Comparison of ENCODE assay signal across 10 mouse cellular contexts in genomic region chr3:86758727-86759126, GRCm38 (mm10).
A peak's percentile ranks its signal among the peaks of the same experiment; 100 is the strongest.
DNase-seq lines count a peak whose midpoint lies in the region; ATAC-seq lines count a peak whose summit lies in the region.
"Had no signal": no experiment of that assay in that cellular context is flagged by ENCODE, and none has a peak within 500 bp of the region (broad histone marks: within the 10 kb centered on the region; RNA-seq: fewer than 3 reads in every experiment).

No protein-coding gene starts in this region.

- intact Hi-C loops in left cerebral cortex, postnatal 4 days (cut with DNase I) = loop anchor here (10.0 kb wide), 1 partner anchor 494 kb away; no protein-coding TSS in a partner anchor

- peaks cover 44% of the 10 kb centered on the region for H3K4me1 ChIP-seq in midbrain, embryonic 10.5 days
- H3K4me1 ChIP-seq in midbrain, embryonic 15.5 days = 0 out of 2 replicates have a peak, but pooled peaks cover 2% of the 10 kb centered on the region
- H3K4me1 ChIP-seq in embryonic facial prominence, embryonic 14.5 days (ENCODE audit: control insufficient read depth, insufficient read depth, low read length) = peaks cover 17% of the 10 kb centered on the region
- peaks cover 80% of the 10 kb centered on the region for H3K4me1 ChIP-seq in limb, embryonic 10.5 days

- H3K9me3 ChIP-seq in midbrain, embryonic 10.5 days (replicated peaks) = no peaks in the 10 kb centered on the region
- no peaks in the 10 kb centered on the region for H3K9me3 ChIP-seq in midbrain, embryonic 15.5 days
- no peaks in the 10 kb centered on the region for H3K9me3 ChIP-seq in embryonic facial prominence, embryonic 14.5 days (ENCODE audit: control insufficient read depth, low read length)
- H3K9me3 ChIP-seq in limb, embryonic 10.5 days (replicated peaks) = no peaks in the 10 kb centered on the region
- H3K9me3 ChIP-seq: forebrain, embryonic 10.5 days had no signal

- 0 out of 2 replicates have a peak, but pooled peaks cover 3% of the 10 kb centered on the region for H3K36me3 ChIP-seq in midbrain, embryonic 10.5 days
- H3K36me3 ChIP-seq in midbrain, embryonic 15.5 days (replicated peaks) = no peaks in the 10 kb centered on the region
- H3K36me3 ChIP-seq in embryonic facial prominence, embryonic 14.5 days (ENCODE audit: control insufficient read depth, insufficient read depth, low read length) = no peaks in the 10 kb centered on the region
- peaks cover 2% of the 10 kb centered on the region; the same call in 1 of the 2 replicates for H3K36me3 ChIP-seq in limb, embryonic 10.5 days
- H3K36me3 ChIP-seq: forebrain, embryonic 10.5 days had no signal

- no peak overlapping the region for H3K4me2 ChIP-seq in midbrain, embryonic 15.5 days
- peak overlapping the region; percentile 49 for H3K4me2 ChIP-seq in embryonic facial prominence, embryonic 14.5 days (ENCODE audit: low read depth, low read length)

- no peak for DNase-seq in midbrain, embryonic 10.5 days (ENCODE audit: low spot score)
- no peak for DNase-seq in embryonic facial prominence, embryonic 14.5 days (ENCODE audit: low spot score)
- DNase-seq in limb, embryonic 10.5 days (ENCODE audit: low spot score) = no peak
- DNase-seq in retina, postnatal 1 day = peak; percentile 51
- DNase-seq in kidney, postnatal 4 days = no peak
- no peak for DNase-seq in left cerebral cortex, postnatal 4 days
- DNase-seq: lung, postnatal 36 days; right cerebral cortex, postnatal 14 days had no signal

- WGBS in midbrain, embryonic 10.5 days = 78% methylated on average over 6 of the region's 6 CpGs
- WGBS in midbrain, embryonic 15.5 days = 63% methylated on average over 6 of the region's 6 CpGs
- 52% methylated on average over 6 of the region's 6 CpGs for WGBS in embryonic facial prominence, embryonic 14.5 days
- WGBS in limb, embryonic 10.5 days = 75% methylated on average over 6 of the region's 6 CpGs

- no peak overlapping the region for H3K9ac ChIP-seq in midbrain, embryonic 15.5 days
- peak overlapping the region; percentile 58 for H3K9ac ChIP-seq in embryonic facial prominence, embryonic 14.5 days (ENCODE audit: low read depth, low read length)

- H3K4me3 ChIP-seq in midbrain, embryonic 10.5 days = peak overlapping the region; percentile 33
- H3K4me3 ChIP-seq in midbrain, embryonic 15.5 days = no peak overlapping the region
- peak overlapping the region; percentile 26; the same call in 1 of the 2 replicates for H3K4me3 ChIP-seq in embryonic facial prominence, embryonic 14.5 days (ENCODE audit: low read depth, low read length)
- H3K4me3 ChIP-seq in limb, embryonic 10.5 days = no peak overlapping the region
- H3K4me3 ChIP-seq: forebrain, embryonic 10.5 days had no signal

- no peak for ATAC-seq in midbrain, embryonic 15.5 days (replicated peaks)
- ATAC-seq in embryonic facial prominence, embryonic 14.5 days (ENCODE audit: low read depth) = no peak

- H3K27me3 ChIP-seq in midbrain, embryonic 10.5 days (ENCODE audit: low read depth, poor library complexity, severe bottlenecking) = peaks cover 3% of the 10 kb centered on the region; the same call in 1 of the 2 replicates
- H3K27me3 ChIP-seq in midbrain, embryonic 15.5 days (replicated peaks) = no peaks in the 10 kb centered on the region
- no peaks in the 10 kb centered on the region for H3K27me3 ChIP-seq in embryonic facial prominence, embryonic 14.5 days (replicated peaks; ENCODE audit: control insufficient read depth, insufficient read depth, low read length)
- no peaks in the 10 kb centered on the region for H3K27me3 ChIP-seq in limb, embryonic 10.5 days (ENCODE audit: low read depth, poor library complexity, severe bottlenecking)

- peak overlapping the region; percentile 81 for H3K27ac ChIP-seq in midbrain, embryonic 10.5 days (replicated peaks)
- H3K27ac ChIP-seq in midbrain, embryonic 15.5 days = no peak overlapping the region
- H3K27ac ChIP-seq in embryonic facial prominence, embryonic 14.5 days (replicated peaks; ENCODE audit: low read depth, low read length) = peak overlapping the region; percentile 84
- peak overlapping the region; percentile 84; the same call in 1 of the 2 replicates for H3K27ac ChIP-seq in limb, embryonic 10.5 days
- H3K27ac ChIP-seq: forebrain, embryonic 10.5 days had no signal

Comparison
In these comparisons a context has a peak if more than half of its experiments do, and no peak if none do; other contexts are left out.
1. H3K4me3 ChIP-seq: peak in midbrain, embryonic 10.5 days (single experiment) and embryonic facial prominence, embryonic 14.5 days (single experiment); none in midbrain, embryonic 15.5 days (single experiment) and limb, embryonic 10.5 days (single experiment).